Mouse (Mus musculus): ENCODE results near the gene Cpn1. TPM values are rescaled to one million over a fixed set of nuclear protein-coding genes. Genes with fewer than 3 reads are reported as not detected.

Gene Cpn1
- total and polyA plus RNA-seq, 3 experiments = 0.27 to 0.33 TPM; not detected in 1

DNA sequence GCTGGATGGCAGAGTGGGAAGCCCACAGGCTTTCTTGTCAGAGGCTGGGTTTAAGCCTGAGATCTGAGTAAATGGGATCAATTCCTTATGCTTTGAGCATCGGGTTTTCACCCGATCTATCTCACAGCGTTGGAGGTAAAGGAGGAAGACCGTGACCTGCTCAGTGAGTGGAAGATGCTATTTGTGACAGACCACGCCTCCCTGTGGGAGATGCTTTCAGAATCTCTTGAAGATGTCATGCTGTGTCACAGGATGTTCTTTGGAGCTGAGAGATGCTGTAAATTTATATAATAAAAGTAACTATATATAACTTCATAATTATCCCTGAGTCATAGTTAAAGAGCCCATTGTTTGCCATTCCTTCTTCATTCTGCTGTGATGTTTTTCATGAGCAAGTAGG, 14.4 kb upstream of the Cpn1 start:
- Histone ChIP-seq H3K27me3 (ENCODE audit: control insufficient read depth in 1 of 2, insufficient read depth in 2 of 2, low read length in 2 of 2) (peaks cover 19 to 25% of the 10 kb centered on the region in 2 experiments), H3K79me2 (ENCODE audit: control insufficient read depth, insufficient read depth, low read length, poor library complexity) (no peaks in the 10 kb centered on the region), H3K9me3 (replicated peaks; ENCODE audit: insufficient read depth, low read length) (no peaks in the 10 kb centered on the region), H3K27ac (ENCODE audit: control insufficient read depth, low read depth, low read length) (no peak overlapping the region), H3K9ac (ENCODE audit: control insufficient read depth, low read depth, low read length, poor library complexity, severe bottlenecking) (no peak overlapping the region), H3K4me1 (ENCODE audit: control insufficient read depth in 1 of 2, insufficient read depth in 2 of 2, low read length in 2 of 2) (no peaks in the 10 kb centered on the region), H3K36me3 (ENCODE audit: control insufficient read depth in 1 of 2, insufficient read depth in 2 of 2, low read length in 2 of 2) (no peaks in the 10 kb centered on the region), H3K4me3 (ENCODE audit: control insufficient read depth in 1 of 2, insufficient read depth in 1 of 2, low read depth in 2 of 2, low read length in 2 of 2) (no peak overlapping the region)
- TF ChIP-seq TAL1 (IDR thresholded peaks at IDR 0.05; ENCODE audit: low read length) = no peak
- TF ChIP-seq POLR2A (IDR thresholded peaks at IDR 0.05; ENCODE audit: control insufficient read depth in 1 of 2, insufficient read depth in 1 of 2, low read depth in 1 of 2, low read length in 2 of 2, poor library complexity in 1 of 2) = no peak
- TF ChIP-seq MAX (IDR thresholded peaks at IDR 0.05; ENCODE audit: low read length) = no peak
- no peak for TF ChIP-seq TBP (IDR thresholded peaks at IDR 0.05; ENCODE audit: low read depth, low read length)
- TF ChIP-seq ZKSCAN1 (IDR thresholded peaks at IDR 0.05; ENCODE audit: low read depth, low read length) = no peak
- TF ChIP-seq HCFC1 (IDR thresholded peaks at IDR 0.05; ENCODE audit: low read depth, low read length) = no peak
- TF ChIP-seq ZC3H11A (IDR thresholded peaks at IDR 0.05; ENCODE audit: low read depth, low read length) = no peak
- TF ChIP-seq JUND (IDR thresholded peaks at IDR 0.05; ENCODE audit: low read depth, low read length) = no peak
- no peak for DNase-seq (ENCODE audit: low read depth, low spot score)

GRCm38 (mm10) chr19:44000061-44000460, 13.7 kb upstream of the Cpn1 start:
- Histone ChIP-seq H3K4me3 (ENCODE audit: control insufficient read depth in 1 of 2, insufficient read depth in 1 of 2, low read depth in 2 of 2, low read length in 2 of 2) (no peak overlapping the region), H3K27ac (ENCODE audit: control insufficient read depth, low read depth, low read length) (no peak overlapping the region), H3K36me3 (ENCODE audit: control insufficient read depth in 1 of 2, insufficient read depth in 2 of 2, low read length in 2 of 2) (no peaks in the 10 kb centered on the region), H3K9me3 (replicated peaks; ENCODE audit: insufficient read depth, low read length) (no peaks in the 10 kb centered on the region), H3K27me3 (ENCODE audit: control insufficient read depth in 1 of 2, insufficient read depth in 2 of 2, low read length in 2 of 2) (peaks cover 19 to 25% of the 10 kb centered on the region in 2 experiments), H3K79me2 (ENCODE audit: control insufficient read depth, insufficient read depth, low read length, poor library complexity) (no peaks in the 10 kb centered on the region), H3K9ac (ENCODE audit: control insufficient read depth, low read depth, low read length, poor library complexity, severe bottlenecking) (no peak overlapping the region), H3K4me1 (ENCODE audit: control insufficient read depth in 1 of 2, insufficient read depth in 2 of 2, low read length in 2 of 2) (no peaks in the 10 kb centered on the region)
- TF ChIP-seq ELF1 (IDR thresholded peaks at IDR 0.05; ENCODE audit: low read depth, low read length) = no peak
- TF ChIP-seq CTCF (IDR thresholded peaks at IDR 0.05 in 2 of 3, conservative IDR thresholded peaks at IDR 0.05 in 1 of 3; ENCODE audit: control insufficient read depth in 1 of 3, insufficient read depth in 1 of 3, low read depth in 2 of 3, low read length in 3 of 3, poor library complexity in 1 of 3, severe bottlenecking in 1 of 3) = no peak
- TF ChIP-seq TCF12 (IDR thresholded peaks at IDR 0.05; ENCODE audit: low read depth, low read length) = no peak
- TF ChIP-seq ZC3H11A (IDR thresholded peaks at IDR 0.05; ENCODE audit: low read depth, low read length) = no peak
- no peak for TF ChIP-seq TAL1 (IDR thresholded peaks at IDR 0.05; ENCODE audit: low read length)
- no peak for TF ChIP-seq SMC3 (IDR thresholded peaks at IDR 0.05; ENCODE audit: low read depth, low read length)
- no peak for TF ChIP-seq JUND (IDR thresholded peaks at IDR 0.05; ENCODE audit: low read depth, low read length)
- TF ChIP-seq ETS1 (IDR thresholded peaks at IDR 0.05; ENCODE audit: low read depth, low read length) = no peak
- no peak for TF ChIP-seq MAZ (IDR thresholded peaks at IDR 0.05; ENCODE audit: low read depth, low read length)
- no peak for TF ChIP-seq GABPA (IDR thresholded peaks at IDR 0.05; ENCODE audit: low read depth, low read length)
- TF ChIP-seq MXI1 (IDR thresholded peaks at IDR 0.05; ENCODE audit: low read depth, low read length) = no peak
- DNase-seq (ENCODE audit: low read depth, low spot score) = no peak

All from MEL (cell line).